Mouse (Mus musculus) macrophage (primary cell): Measurements from ENCODE around the gene D330020A13Rik. TPM values are rescaled to one million over a fixed set of nuclear protein-coding genes. Genes with fewer than 3 reads are reported as not detected.

Experiments used
- H3K27ac ChIP-seq: fragments of 350-480 bp; formaldehyde crosslinking; 2 replicates; pipeline ENCODE4 v1.9.0; 2021
- H3K36me3 ChIP-seq: fragments of 350-480 bp; formaldehyde crosslinking; 2 replicates; pipeline ENCODE4 v1.9.0; 2021; ENCODE audit errors: inconsistent target
- H3K4me3 ChIP-seq: fragments of 350-480 bp; formaldehyde crosslinking; 2 replicates; pipeline ENCODE4 v1.9.0; 2021; ENCODE audit errors: inconsistent target
- H3K79me2 ChIP-seq: fragments of 350-480 bp; formaldehyde crosslinking; 2 replicates; pipeline ENCODE4 v1.9.0; 2021; ENCODE audit errors: inconsistent target
- WGBS: methylation state at CpG from one replicate; pipeline ENCODE4 v1.1.7; 2026; ENCODE audit warnings: inconsistent platforms; ENCODE audit not compliant: missing documents; 5-methylcytosine and 5-hydroxymethylcytosine counted together
- polyA plus RNA-seq: library from polyadenylated mRNA; stranded (reverse); fragments of 250-400 nt; gene quantifications from 3 replicates; pipeline ENCODE4 v1.2.4, GENCODE M21; 2018; ENCODE audit warnings: inconsistent platforms

The D330020A13Rik gene
- polyA plus RNA-seq, 1 experiment from 2014 or later, result not detected

GRCm38 (mm10) chr6:120319129-120319528 is 25.0 kb downstream of the D330020A13Rik start:
- Histone ChIP-seq H3K27ac (no peak overlapping the region), H3K4me3 (no peak overlapping the region), H3K36me3 (no peaks in the 10 kb centered on the region), H3K79me2 (no peaks in the 10 kb centered on the region)
- 94% methylated on average over 9 of the region's 9 CpGs for WGBS

GRCm38 (mm10) chr6:120320369-120320768 is 26.2 kb downstream of the D330020A13Rik start:
- H3K27ac ChIP-seq, result no peak overlapping the region
- WGBS, result 77% methylated on average over 2 of the region's 2 CpGs
- no peaks in the 10 kb centered on the region for H3K79me2 ChIP-seq
- H3K36me3 ChIP-seq, result peaks cover 4% of the 10 kb centered on the region; the same call in 1 of the 2 replicates
- H3K4me3 ChIP-seq, result no peak overlapping the region

GRCm38 (mm10) chr6:120324295-120324927 is 30.2 kb downstream of the D330020A13Rik start:
- Histone ChIP-seq H3K27ac (no peak overlapping the region), H3K79me2 (no peaks in the 10 kb centered on the region), H3K4me3 (no peak overlapping the region), H3K36me3 (peaks cover 9% of the 10 kb centered on the region; the same call in 1 of the 2 replicates)
- WGBS, result 48% methylated on average over 6 of the region's 6 CpGs

- H3K27ac ChIP-seq, result no peak overlapping the region
- H3K4me3 ChIP-seq, result no peak overlapping the region
- 86% methylated on average over 2 of the region's 2 CpGs for WGBS
- no peaks in the 10 kb centered on the region for H3K79me2 ChIP-seq
- H3K36me3 ChIP-seq, result peaks cover 28% of the 10 kb centered on the region; the same call in 1 of the 2 replicates
These were observed 38.2 kb downstream of the D330020A13Rik start for GRCm38 (mm10) chr6:120332351-120332750.

GRCm38 (mm10) chr6:120343992-120344391 is 49.8 kb downstream of the D330020A13Rik start:
- Histone ChIP-seq H3K27ac (no peak overlapping the region), H3K79me2 (no peaks in the 10 kb centered on the region), H3K4me3 (no peak overlapping the region), H3K36me3 (peaks cover 12% of the 10 kb centered on the region; the same call in 1 of the 2 replicates)
- WGBS, result 80% methylated on average over 1 of the region's 1 CpGs

Other genes starting within 250 kb of the D330020A13Rik start
- gene Ninj2, start 201.0 kb upstream of the D330020A13Rik start, polyA plus RNA-seq, result not detected in 3 replicates
- not detected in 3 replicates for gene B4galnt3, start 195 bp downstream of the D330020A13Rik start, polyA plus RNA-seq
- gene Kdm5a, start 69.8 kb downstream of the D330020A13Rik start, polyA plus RNA-seq, result 19.9 to 27.4 TPM (median 21.8 TPM) in 3 replicates
- gene Ccdc77, start 70.0 kb downstream of the D330020A13Rik start, polyA plus RNA-seq, result 6.0 to 6.9 TPM (median 6.8 TPM) in 3 replicates
- 11.0 to 16.8 TPM (median 11.8 TPM) in 3 replicates for gene Il17ra, start 168.9 kb downstream of the D330020A13Rik start, polyA plus RNA-seq
- gene Tmem121b, start 199.4 kb downstream of the D330020A13Rik start, polyA plus RNA-seq, result not detected in 3 replicates
- gene Hdhd5, start 237.0 kb downstream of the D330020A13Rik start, polyA plus RNA-seq, result 4.1 to 8.2 TPM (median 7.3 TPM) in 3 replicates